Mouse (Mus musculus) C2C12 (cell line): ENCODE data around the gene Bpifa2.

ENCODE experiments used
- CEBPB ChIP-seq: IDR thresholded peaks from one replicate; pipeline ENCODE4 v1.6.1; 2011; ENCODE audit warnings: low read depth, mild to moderate bottlenecking, control low read depth, moderate library complexity
- CTCF ChIP-seq: IDR thresholded peaks from one replicate; pipeline ENCODE4 v1.5.1; 2011; ENCODE audit not compliant: control insufficient read depth, insufficient read depth, insufficient read length
- USF1 ChIP-seq: IDR thresholded peaks from one replicate; pipeline ENCODE4 v1.6.1; 2011; ENCODE audit warnings: low read depth, mild to moderate bottlenecking, control low read depth, moderate library complexity

DNA sequence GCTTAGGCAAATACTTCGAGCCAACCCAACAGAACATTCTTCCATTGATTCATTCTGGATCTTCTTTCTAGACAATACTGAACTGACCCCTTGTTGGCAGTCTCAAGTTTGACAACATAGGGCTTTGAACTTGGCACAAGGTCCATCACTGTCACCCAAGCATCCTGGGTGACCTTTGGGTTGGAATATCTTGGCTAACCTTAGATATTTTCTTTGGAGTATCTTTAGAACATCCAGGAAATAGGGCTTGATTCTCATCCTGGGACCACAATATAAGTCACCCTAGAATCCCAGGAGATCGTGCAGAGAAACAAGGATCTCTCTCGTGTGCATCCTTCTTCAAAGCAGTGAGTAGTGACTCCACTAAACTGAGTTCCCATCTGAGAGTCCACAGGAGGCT lies at the start of gene Bpifa2:
- no peak for TF ChIP-seq CTCF
- TF ChIP-seq CEBPB, result no peak
- no peak for TF ChIP-seq USF1
